In the genomic region with DNA sequence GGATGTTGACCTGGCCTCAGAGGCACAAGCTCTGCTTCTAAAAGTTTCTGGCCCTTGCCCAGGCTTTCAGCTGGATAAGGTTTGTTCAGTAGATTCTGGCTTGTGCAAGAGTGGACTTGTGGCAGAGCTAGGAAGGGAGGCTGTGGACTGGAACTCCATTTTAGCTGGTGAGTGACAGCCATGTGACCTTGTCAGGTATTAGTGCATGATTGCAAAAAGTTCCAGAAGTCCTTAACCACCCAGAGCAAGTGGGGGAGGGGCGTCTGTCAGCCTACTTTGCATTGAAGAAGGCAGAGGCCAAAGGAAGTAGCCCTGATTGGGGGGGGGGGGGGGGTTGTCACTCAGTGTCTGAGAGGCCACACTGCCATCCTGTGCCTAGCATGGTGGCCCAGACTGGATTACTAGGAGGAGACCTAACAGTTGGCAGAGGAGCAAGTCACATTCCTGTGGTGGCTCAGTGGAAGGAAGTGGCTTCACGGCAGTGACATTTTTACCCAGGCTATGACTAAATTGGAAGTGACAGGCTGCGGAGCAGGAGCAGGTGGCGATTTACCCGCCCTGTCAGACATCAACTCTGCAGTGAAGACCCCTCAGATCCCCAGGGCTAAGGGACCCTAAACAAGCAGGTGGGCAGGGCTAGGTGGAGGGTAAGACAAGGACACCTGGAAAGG, we compare ENCODE assay signal across 8 mouse cellular contexts. TPM values are rescaled to one million over a fixed set of nuclear protein-coding genes. Genes with fewer than 3 reads are reported as not detected.
A peak's percentile ranks its signal among the peaks of the same experiment; 100 is the strongest.
DNase-seq lines count a peak whose midpoint lies in the region; ATAC-seq and TF ChIP-seq lines count a peak whose summit lies in the region.

No protein-coding gene starts in this region.

- H3K27me3 ChIP-seq in stomach, embryonic 16.5 days (ENCODE audit: control insufficient read depth, insufficient read depth, low read length): no peaks in the 10 kb centered on the region; the same call in 1 of the 2 replicates
- no peaks in the 10 kb centered on the region for H3K27me3 ChIP-seq in stomach, postnatal 0 days (ENCODE audit: control insufficient read depth, insufficient read depth, low read length)

- H3K9ac ChIP-seq in stomach, embryonic 16.5 days (ENCODE audit: low read length): no peak overlapping the region
- H3K9ac ChIP-seq in stomach, postnatal 0 days (ENCODE audit: low read length): no peak overlapping the region

- DNase-seq in adrenal gland, postnatal 14 days: peak; percentile 49
- no peak for DNase-seq in adrenal gland, postnatal 25 days
- DNase-seq in stomach, postnatal 0 days (ENCODE audit: low spot score): no peak
- DNase-seq in lung, adult 2 months: peak; percentile 6
- DNase-seq in yolk sac, embryonic 10.5 days (ENCODE audit: low spot score): peak; percentile 28
- no peak for DNase-seq in left cerebral cortex, adult 11 months (ENCODE audit: low spot score)
- DNase-seq in cerebellum, postnatal 25 days: no peak

- 56% methylated on average over 5 of the region's 5 CpGs for WGBS in stomach, embryonic 16.5 days
- WGBS in stomach, postnatal 0 days: 56% methylated on average over 5 of the region's 5 CpGs
- 29% methylated on average over 5 of the region's 5 CpGs for WGBS in lung, adult 2 months

- H3K4me1 ChIP-seq in stomach, embryonic 16.5 days (ENCODE audit: control insufficient read depth, insufficient read depth, low read length): peaks cover 3% of the 10 kb centered on the region; the same call in 1 of the 2 replicates
- no peaks in the 10 kb centered on the region for H3K4me1 ChIP-seq in stomach, postnatal 0 days (replicated peaks; ENCODE audit: control insufficient read depth, insufficient read depth)
- H3K4me1 ChIP-seq in lung, adult 2 months (ENCODE audit: control insufficient read depth, insufficient read depth, low read length): no peaks in the 10 kb centered on the region

- no peak for TF ChIP-seq CTCF in stomach, postnatal 0 days (IDR thresholded peaks at IDR 0.05; ENCODE audit: low read depth)
- TF ChIP-seq CTCF in lung, adult 2 months (IDR thresholded peaks at IDR 0.05; ENCODE audit: insufficient read depth, low read length): no peak

- H3K4me2 ChIP-seq in stomach, embryonic 16.5 days (ENCODE audit: low read depth, low read length): no peak overlapping the region
- no peak overlapping the region for H3K4me2 ChIP-seq in stomach, postnatal 0 days (replicated peaks; ENCODE audit: low read depth)

- H3K36me3 ChIP-seq in stomach, embryonic 16.5 days (ENCODE audit: control insufficient read depth, insufficient read depth, low read length): no peaks in the 10 kb centered on the region
- H3K36me3 ChIP-seq in stomach, postnatal 0 days (ENCODE audit: control insufficient read depth, insufficient read depth, low read length): no peaks in the 10 kb centered on the region

- H3K9me3 ChIP-seq in stomach, embryonic 16.5 days (replicated peaks; ENCODE audit: control insufficient read depth, low read length): no peaks in the 10 kb centered on the region
- no peaks in the 10 kb centered on the region for H3K9me3 ChIP-seq in stomach, postnatal 0 days (ENCODE audit: control insufficient read depth, low read length)

- no peak for TF ChIP-seq POLR2A in lung, adult 2 months (IDR thresholded peaks at IDR 0.05; ENCODE audit: borderline replicate concordance, extremely low read depth, low read depth, low read length)

- no peak overlapping the region for H3K27ac ChIP-seq in stomach, embryonic 16.5 days (ENCODE audit: low read length)
- H3K27ac ChIP-seq in stomach, postnatal 0 days (replicated peaks): no peak overlapping the region

- 0 out of 2 replicates have a peak, but pooled peaks have one; percentile 33 for ATAC-seq in stomach, embryonic 16.5 days (ENCODE audit: insufficient read depth, low FRiP score)
- ATAC-seq in stomach, postnatal 0 days (ENCODE audit: low FRiP score, low TSS enrichment): no peak

- H3K4me3 ChIP-seq in stomach, embryonic 16.5 days (replicated peaks; ENCODE audit: low read length): no peak overlapping the region
- H3K4me3 ChIP-seq in stomach, postnatal 0 days (ENCODE audit: low read depth, low read length): no peak overlapping the region
- no peak overlapping the region for H3K4me3 ChIP-seq in lung, adult 2 months (replicated peaks; ENCODE audit: extremely low read depth, low read depth, low read length)

- no peak for TF ChIP-seq EP300 in stomach, postnatal 0 days (optimal IDR thresholded peaks at IDR 0.05)

RNA-seq across cellular contexts. Expression of a gene that starts 44.9 kb away (rescaled TPM):
- total RNA-seq in adrenal gland, postnatal 14 days (2021): 6.3 and 7.2 TPM in 2 replicates
- 6.6 and 9.3 TPM in 2 replicates for total RNA-seq in adrenal gland, postnatal 25 days (2021)
- 9.8 and 10.3 TPM in 2 replicates for polyA plus RNA-seq in stomach, embryonic 16.5 days (2015; fragmentation: Nextera tagmentation; extraction: Ambion mirVana)
- polyA plus RNA-seq in stomach, postnatal 0 days (2015; fragmentation: Nextera tagmentation; extraction: Ambion mirVana): 3.5 and 3.8 TPM in 2 replicates
- polyA plus RNA-seq in lung, adult 2 months (2012; rRNA removed): 6.4 and 6.6 TPM in 2 replicates

Comparison
In these comparisons a context has a peak if more than half of its experiments do, and no peak if none do; other contexts are left out.
1. DNase-seq: peak in adrenal gland, postnatal 14 days (single experiment), lung, adult 2 months (single experiment) and yolk sac, embryonic 10.5 days (single experiment); none in adrenal gland, postnatal 25 days (single experiment), stomach, postnatal 0 days (single experiment), left cerebral cortex, adult 11 months (single experiment) and cerebellum, postnatal 25 days (0 of 2).